Mouse (Mus musculus): ENCODE measurements around the gene Nrcam. TPM values are rescaled to one million over a fixed set of nuclear protein-coding genes. Genes with fewer than 3 reads are reported as not detected.
A peak's percentile ranks its signal among the peaks of the same experiment; 100 is the strongest.

Gene Nrcam
- total RNA-seq, 2 experiments from 2014 or later, result 2.5 to 3.7 TPM

- DNase-seq, result no peak
These were observed 42.5 kb downstream of the Nrcam start for GRCm38 (mm10) chr12:44371076-44371710.

- no peak for DNase-seq
These were observed 47.3 kb downstream of the Nrcam start for GRCm38 (mm10) chr12:44375956-44376355.

GRCm38 (mm10) chr12:44378431-44379161, 49.9 kb downstream of the Nrcam start:
- DNase-seq, result no peak

GRCm38 (mm10) chr12:44380805-44381204, 52.1 kb downstream of the Nrcam start:
- no peak for DNase-seq

GRCm38 (mm10) chr12:44386398-44386797, 57.7 kb downstream of the Nrcam start:
- DNase-seq, result no peak

GRCm38 (mm10) chr12:44388220-44388619, 59.5 kb downstream of the Nrcam start:
- DNase-seq, result no peak

- no peak for DNase-seq
These were observed 61.9 kb downstream of the Nrcam start for GRCm38 (mm10) chr12:44390391-44391137.

- DNase-seq, result no peak
These were observed 66.2 kb downstream of the Nrcam start for GRCm38 (mm10) chr12:44394901-44395300.

GRCm38 (mm10) chr12:44397782-44398181, 69.1 kb downstream of the Nrcam start:
- no peak for DNase-seq

GRCm38 (mm10) chr12:44402134-44402533, 73.4 kb downstream of the Nrcam start:
- DNase-seq, result no peak

- no peak for DNase-seq
These were observed 74.6 kb downstream of the Nrcam start for GRCm38 (mm10) chr12:44403270-44403669.

- no peak for DNase-seq
These were observed 75.2 kb downstream of the Nrcam start for GRCm38 (mm10) chr12:44403731-44404424.

GRCm38 (mm10) chr12:44409786-44410185, 81.1 kb downstream of the Nrcam start:
- DNase-seq, result no peak

GRCm38 (mm10) chr12:44411031-44411430, 82.3 kb downstream of the Nrcam start:
- DNase-seq, result no peak

GRCm38 (mm10) chr12:44422154-44422866, 93.6 kb downstream of the Nrcam start:
- DNase-seq, result no peak

- DNase-seq, result no peak
These were observed 94.2 kb downstream of the Nrcam start for GRCm38 (mm10) chr12:44422867-44423255.

GRCm38 (mm10) chr12:44424011-44424410, 95.3 kb downstream of the Nrcam start:
- no peak for DNase-seq

GRCm38 (mm10) chr12:44425040-44425439, 96.4 kb downstream of the Nrcam start:
- DNase-seq, result no peak

GRCm38 (mm10) chr12:44430335-44430734, 101.7 kb downstream of the Nrcam start:
- no peak for DNase-seq

- DNase-seq, result peak in 1 of 2 experiments; percentile 28
These were observed 102.3 kb downstream of the Nrcam start for GRCm38 (mm10) chr12:44430996-44431395.

GRCm38 (mm10) chr12:44432727-44433126, 104.0 kb downstream of the Nrcam start:
- DNase-seq, result no peak
